Mouse (Mus musculus) Muller cell, postnatal 12 days (primary cell): ENCODE results near the gene Mapt.
A peak's percentile ranks its signal among the peaks of the same experiment; 100 is the strongest.
"Not testable (repeated sequence)": the region's sequence is repeated elsewhere in the genome, so short reads cannot be mapped to it uniquely, and the experiment has no call there.

Source experiments
- DNase-seq: peaks from one replicate; pipeline ENCODE4 v3.0.0-alpha.2; 2015; ENCODE audit errors: inconsistent ontology term

The Mapt gene

GRCm38 (mm10) chr11:104231041-104231911 is at the start of gene Mapt:
TSS of gene Mapt (plus strand) at chr11:104231390.
- DNase-seq: peak; percentile 93

DNA sequence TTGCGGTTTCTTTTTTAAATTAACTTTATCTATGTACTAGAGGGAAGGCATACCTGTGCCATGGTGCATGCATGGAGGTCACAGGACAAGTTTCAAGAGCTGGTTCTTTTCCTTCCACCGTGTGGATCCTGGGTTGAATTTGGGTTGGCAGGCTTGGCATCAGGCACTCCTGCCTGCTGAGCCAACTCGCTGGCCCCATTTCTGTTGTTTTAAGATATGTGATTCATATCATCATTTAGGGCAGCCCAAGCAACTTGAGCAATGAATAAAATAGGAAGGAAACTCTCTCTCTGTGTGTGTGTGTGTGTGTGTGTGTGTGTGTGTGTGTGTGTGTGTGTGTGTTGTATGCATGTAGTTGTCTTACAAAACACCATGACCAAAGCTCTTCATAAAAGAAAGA is 49.0 kb upstream of the Mapt start:
- no peak for DNase-seq

- DNase-seq: no peak
Measured at GRCm38 (mm10) chr11:104186135-104186836, 44.9 kb upstream of the Mapt start, which contains the start of gene Sppl2c. TSS of gene Sppl2c (plus strand) at chr11:104186327.

DNA sequence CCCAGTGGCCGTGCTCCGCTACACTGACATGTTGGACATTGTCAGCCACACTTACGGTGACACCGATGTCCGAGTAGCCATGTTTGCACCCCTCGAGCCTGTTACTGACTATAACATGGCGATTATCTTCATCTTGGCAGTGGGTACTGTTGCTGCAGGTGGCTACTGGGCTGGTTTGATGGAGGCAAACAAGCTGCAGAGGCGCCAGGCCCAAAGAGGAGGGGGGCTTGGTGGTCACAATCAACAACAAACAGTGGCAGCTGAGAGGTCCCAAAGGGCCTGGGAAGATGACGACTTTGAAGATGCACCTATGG is 44.4 kb upstream of the Mapt start:
- no peak for DNase-seq

DNA sequence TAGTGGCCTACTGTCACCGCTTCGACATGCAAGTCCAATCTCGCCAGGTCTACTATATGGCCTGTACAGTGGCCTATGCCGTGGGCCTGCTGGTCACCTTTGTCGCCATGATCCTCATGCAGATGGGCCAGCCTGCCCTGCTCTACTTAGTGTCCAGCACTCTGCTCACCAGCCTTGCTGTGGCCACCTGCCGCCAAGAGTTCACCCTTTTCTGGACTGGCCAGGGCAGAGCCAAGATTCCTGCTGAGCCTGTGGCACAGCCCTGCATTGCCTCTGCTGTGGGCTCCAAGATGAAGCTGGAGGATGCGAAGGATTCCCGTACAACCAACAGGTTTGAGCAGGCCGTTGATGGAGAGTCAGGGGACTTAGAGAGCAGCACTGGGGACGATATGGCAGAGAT is 43.4 kb upstream of the Mapt start:
- DNase-seq: no peak

- no peak for DNase-seq
Measured at GRCm38 (mm10) chr11:104190008-104190407, 41.2 kb upstream of the Mapt start.

DNA sequence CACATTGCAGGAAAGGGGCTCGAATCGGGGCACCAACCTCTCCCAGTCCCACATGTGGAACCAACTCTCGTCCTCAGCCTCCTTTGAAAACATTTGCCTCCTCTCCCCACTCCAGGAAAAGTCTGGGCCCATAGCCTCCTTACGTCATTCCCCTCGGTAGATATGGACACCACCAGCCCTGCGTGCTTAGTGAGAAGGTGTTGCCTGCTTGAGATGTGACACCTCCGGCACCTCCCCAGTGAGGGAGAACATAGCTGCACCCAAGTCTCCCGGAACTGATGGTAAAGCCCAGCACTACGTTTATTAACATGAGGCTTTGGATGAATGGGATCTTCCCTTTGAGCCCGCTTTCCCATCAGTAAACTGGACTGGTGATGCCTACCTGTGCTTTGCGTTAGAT is 35.8 kb upstream of the Mapt start:
- DNase-seq: no peak

GRCm38 (mm10) chr11:104195791-104196190 is 35.4 kb upstream of the Mapt start:
- DNase-seq: peak; percentile 69

GRCm38 (mm10) chr11:104197861-104198260 is 33.3 kb upstream of the Mapt start:
- DNase-seq: peak; percentile 36

DNA sequence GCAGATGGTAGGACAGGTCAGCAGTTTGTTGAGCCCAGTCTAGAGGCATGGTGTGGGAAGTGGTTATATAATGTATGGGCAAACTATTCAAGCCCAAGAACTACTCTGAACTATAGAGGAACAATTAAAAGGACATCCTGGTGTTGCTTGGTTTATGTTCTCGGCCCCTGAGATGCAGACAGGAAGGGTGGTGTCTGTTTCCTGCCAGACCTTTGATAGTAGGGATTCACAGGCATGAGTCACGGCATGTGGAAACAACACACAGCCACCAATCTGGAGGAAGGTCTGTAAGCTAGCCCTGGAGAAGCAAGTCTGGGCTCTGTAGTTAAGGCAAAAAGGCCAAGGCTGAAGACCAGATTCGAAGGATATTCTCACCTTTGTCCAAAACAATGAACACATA is 27.9 kb upstream of the Mapt start:
- DNase-seq: no peak

- DNase-seq: peak; percentile 23
Measured at GRCm38 (mm10) chr11:104206573-104206972, 24.6 kb upstream of the Mapt start.

- no peak for DNase-seq
Measured at GRCm38 (mm10) chr11:104209041-104209440, 22.1 kb upstream of the Mapt start.

- no peak for DNase-seq
Measured at GRCm38 (mm10) chr11:104211251-104211650, 19.9 kb upstream of the Mapt start.

- DNase-seq: not testable (repeated sequence)
Measured at GRCm38 (mm10) chr11:104214128-104214527, 17.1 kb upstream of the Mapt start.

DNA sequence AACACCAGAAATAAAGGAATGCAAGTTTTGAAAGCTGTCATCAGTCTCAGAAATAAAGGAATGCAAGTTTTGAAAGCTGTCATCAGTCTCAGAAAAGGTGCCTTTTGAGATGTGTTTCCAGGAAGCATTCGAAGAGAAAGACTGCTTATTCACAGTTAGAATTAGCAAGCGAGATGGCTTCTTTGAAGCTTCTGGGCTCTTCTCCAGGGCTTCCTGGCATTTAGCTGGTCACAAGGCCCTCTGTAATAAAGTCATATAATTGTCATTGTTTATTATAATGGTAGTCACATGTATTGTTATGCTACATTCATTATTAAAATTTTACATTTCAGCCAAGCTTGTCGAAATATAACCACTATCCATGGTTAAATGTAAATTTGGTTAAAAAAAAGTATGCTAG is 13.1 kb upstream of the Mapt start:
- DNase-seq: peak; percentile 68

- no peak for DNase-seq
Measured at GRCm38 (mm10) chr11:104220291-104220690, 10.9 kb upstream of the Mapt start.

DNA sequence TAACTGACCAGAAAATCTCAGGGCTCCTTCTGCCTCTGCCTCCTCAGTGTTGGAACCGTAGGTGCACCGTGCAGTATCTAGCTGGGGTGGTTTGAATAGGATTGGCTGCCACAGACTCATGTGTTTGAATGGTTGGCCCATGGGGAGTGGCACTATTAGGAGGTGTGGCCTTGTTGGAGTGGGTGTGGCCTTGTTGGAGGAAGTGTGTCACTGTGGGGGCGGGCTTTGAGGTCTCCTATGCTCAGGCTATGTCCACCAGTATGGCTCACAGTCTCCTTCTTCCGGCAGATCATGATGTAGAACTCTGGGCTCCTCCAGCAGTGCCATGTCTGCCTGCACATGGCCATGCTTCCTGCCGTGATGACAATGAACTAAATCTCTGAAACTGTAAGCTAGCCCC is 9.4 kb upstream of the Mapt start:
- DNase-seq: no peak

GRCm38 (mm10) chr11:104223301-104223700 is 7.9 kb upstream of the Mapt start:
- no peak for DNase-seq

DNA sequence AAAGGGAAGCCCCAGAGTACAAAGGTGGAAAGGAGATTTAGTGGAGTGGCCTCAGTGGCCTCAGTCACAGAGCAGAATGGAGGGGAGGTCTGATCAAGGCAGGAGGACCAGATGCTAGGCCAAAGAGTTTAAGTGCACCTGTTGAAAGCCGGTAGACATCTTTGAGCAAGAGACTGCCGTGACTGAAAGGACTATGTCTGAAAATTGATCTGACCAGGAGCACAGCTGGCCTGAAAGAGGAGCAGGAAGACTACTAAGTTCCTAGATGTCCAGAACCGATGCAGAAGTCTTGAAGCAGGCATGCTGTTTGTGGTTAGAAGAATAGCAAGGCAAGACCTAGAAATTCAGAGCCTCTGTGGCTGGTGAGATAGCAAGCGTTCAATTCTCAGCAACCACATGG is 1.8 kb upstream of the Mapt start:
- DNase-seq: no peak

GRCm38 (mm10) chr11:104230066-104230778 is 968 bp upstream of the Mapt start:
- DNase-seq: no peak

DNA sequence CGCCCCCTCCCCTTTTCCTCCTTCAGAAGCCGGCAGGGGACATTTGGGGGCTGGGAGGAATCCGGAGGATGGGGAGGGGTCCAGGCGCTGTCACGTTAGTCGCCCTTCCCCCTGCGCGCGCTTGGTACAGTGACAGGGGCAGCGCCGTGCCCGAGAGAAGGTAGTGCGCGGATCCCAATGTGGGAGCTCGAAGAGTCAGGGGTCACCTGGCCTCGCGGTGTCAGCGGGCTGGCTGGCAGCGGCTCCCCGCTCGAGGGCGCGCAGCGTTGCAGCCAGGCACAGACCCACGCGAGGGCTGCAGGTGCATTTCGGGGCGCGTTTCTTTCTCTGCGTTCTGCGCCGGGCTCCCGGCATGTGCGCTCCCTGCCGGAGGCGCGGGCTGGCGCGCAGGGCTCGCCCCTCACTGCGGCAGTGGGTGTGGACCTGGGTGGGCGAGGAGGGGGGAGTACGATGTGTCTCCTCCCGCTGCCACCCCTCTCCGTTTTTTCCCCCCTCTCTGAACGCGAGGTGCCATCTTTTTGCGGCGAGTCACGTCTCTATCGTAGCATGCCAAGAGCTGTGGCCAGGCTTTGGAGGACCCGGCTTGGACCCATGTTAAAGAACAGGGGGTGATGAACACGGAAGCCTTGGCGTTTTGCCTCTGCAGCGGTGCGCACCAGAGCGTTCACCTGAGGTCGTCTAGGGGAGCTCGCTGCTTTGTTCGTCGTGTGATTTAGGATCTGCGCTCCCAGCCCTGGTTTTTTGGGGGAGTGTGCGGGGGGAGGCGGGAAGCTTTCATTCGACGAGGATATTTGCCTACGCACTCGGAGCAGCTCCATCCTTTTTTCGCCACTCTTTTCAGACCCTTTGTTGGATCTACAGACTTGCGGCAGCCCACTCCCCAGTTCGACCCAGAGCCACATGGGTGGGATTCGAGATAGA is 1.2 kb downstream of the Mapt start:
- DNase-seq: no peak
